Mouse (Mus musculus): Measurements from ENCODE around the gene Bsn.
"Not testable (repeated sequence)": the region's sequence is repeated elsewhere in the genome, so short reads cannot be mapped to it uniquely, and the experiment has no call there.

- TF ChIP-seq CTCF (IDR thresholded peaks at IDR 0.05; ENCODE audit: low read depth, low read length); TAL1 (conservative IDR thresholded peaks at IDR 0.05; ENCODE audit: low read depth, low read length); GATA1 (IDR thresholded peaks at IDR 0.05; ENCODE audit: borderline replicate concordance, low read length): not testable (repeated sequence)
These were observed 54.5 kb downstream of the Bsn start for GRCm38 (mm10) chr9:108135679-108136078.
